Mouse (Mus musculus) brain, embryonic 14.5 days (tissue): ENCODE measurements around the gene Eno2.

Experiments
- CTCF ChIP-seq: fragments of 200-500 bp; IDR thresholded peaks from 2 replicates; pipeline ENCODE4 v1.5.1; 2012; ENCODE audit warnings: inconsistent platforms, mild to moderate bottlenecking, moderate library complexity, borderline replicate concordance; ENCODE audit not compliant: insufficient read depth, insufficient read length; ENCODE audit errors: extremely low read depth
- POLR2A ChIP-seq: fragments of 200-500 bp; IDR thresholded peaks from 2 replicates; pipeline ENCODE4 v1.6.1; 2012; ENCODE audit warnings: mild to moderate bottlenecking, inconsistent platforms, borderline replicate concordance; ENCODE audit not compliant: poor library complexity, insufficient read depth, insufficient read length, severe bottlenecking; ENCODE audit errors: extremely low read depth

DNA sequence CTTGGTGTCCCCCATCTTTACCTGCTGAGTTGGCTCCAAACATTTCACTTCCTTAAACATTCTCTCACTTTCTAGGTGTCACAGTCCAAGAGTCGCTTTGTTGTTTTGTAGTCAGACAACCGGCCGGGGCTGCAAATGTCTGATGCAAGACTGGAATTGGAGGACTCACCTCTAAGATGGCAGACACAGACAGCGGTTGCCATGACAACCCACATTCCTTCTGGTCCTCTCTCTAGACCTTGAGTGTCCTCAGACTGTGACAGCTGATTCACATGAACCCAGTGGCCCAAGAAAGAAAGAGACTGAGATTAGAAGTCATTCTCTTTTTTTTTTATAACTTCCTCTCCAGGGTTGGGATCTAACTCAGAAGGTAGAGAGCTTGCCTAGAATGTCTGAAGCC is 20.0 kb upstream of the Eno2 start:
- no peak for TF ChIP-seq CTCF
- no peak for TF ChIP-seq POLR2A
